Mouse (Mus musculus) ES-E14 (cell line): Measurements from ENCODE around the gene Slc11a1. TPM values are rescaled to one million over a fixed set of nuclear protein-coding genes. Genes with fewer than 3 reads are reported as not detected.
"Not testable (repeated sequence)": the region's sequence is repeated elsewhere in the genome, so short reads cannot be mapped to it uniquely, and the experiment has no call there.

Experiments used
- DNase-seq: peaks from one replicate; pipeline ENCODE4 v3.0.0-alpha.2; 2013; ENCODE audit warnings: low read depth, low spot score
- H3K27ac ChIP-seq: 2 replicates; pipeline ENCODE4 v1.5.1; 2012; ENCODE audit warnings: low read depth, mild to moderate bottlenecking, low read length, moderate library complexity, mixed read lengths; ENCODE audit not compliant: poor library complexity, insufficient read depth, severe bottlenecking
- H3K36me3 ChIP-seq: 2 replicates; pipeline ENCODE4 v1.6.1; 2012; ENCODE audit warnings: mild to moderate bottlenecking, low read length, moderate library complexity, mixed read lengths; ENCODE audit not compliant: control insufficient read depth, poor library complexity, insufficient read depth, severe bottlenecking
- H3K4me1 ChIP-seq, 2 experiments: fragments of 150-350 bp in 1 of 2; sonication (generic) in 1 of 2; 2 replicates each; pipeline ENCODE4 v1.6.1; 2012; ENCODE audit warnings: low read length in 2 of 2, mild to moderate bottlenecking in 1 of 2, mixed read lengths in 1 of 2; ENCODE audit not compliant: control insufficient read depth in 2 of 2, insufficient read depth in 2 of 2, poor library complexity in 1 of 2
- H3K4me3 ChIP-seq, 2 experiments: fragments of 150-350 bp in 1 of 2; sonication (generic) in 1 of 2; 2 replicates each; pipeline ENCODE4 v1.5.1; 2012; ENCODE audit warnings: low read length in 2 of 2, low read depth in 1 of 2, mild to moderate bottlenecking in 1 of 2, mixed read lengths in 1 of 2; ENCODE audit not compliant: insufficient read depth in 1 of 2, poor library complexity in 1 of 2, severe bottlenecking in 1 of 2
- H3K9ac ChIP-seq: 2 replicates; pipeline ENCODE4 v1.6.1; 2012; ENCODE audit warnings: low read depth, mild to moderate bottlenecking, low read length, mixed read lengths; ENCODE audit not compliant: poor library complexity, insufficient read depth, severe bottlenecking
- H3K9me3 ChIP-seq: fragments of 150-350 bp; sonication (generic); 2 replicates; pipeline ENCODE4 v1.6.1; 2012; ENCODE audit warnings: low read depth, mild to moderate bottlenecking, low read length; ENCODE audit not compliant: control insufficient read depth, insufficient read depth
- CHD2 ChIP-seq: IDR thresholded peaks from 2 replicates; pipeline ENCODE4 v1.6.1; 2014; ENCODE audit warnings: mild to moderate bottlenecking, low read depth, low read length, inconsistent platforms
- HCFC1 ChIP-seq: IDR thresholded peaks from 2 replicates; pipeline ENCODE4 v1.6.1; 2012; ENCODE audit warnings: low read length, inconsistent platforms, borderline replicate concordance; ENCODE audit not compliant: insufficient read depth
- MAFK ChIP-seq: IDR thresholded peaks from 2 replicates; pipeline ENCODE4 v1.6.1; 2014; ENCODE audit warnings: mild to moderate bottlenecking, low read depth, low read length, inconsistent platforms; ENCODE audit not compliant: insufficient read depth
- ZC3H11A ChIP-seq: IDR thresholded peaks from 2 replicates; pipeline ENCODE4 v1.6.1; 2012; ENCODE audit warnings: low read depth, mild to moderate bottlenecking, inconsistent platforms, low read length, borderline replicate concordance
- ZNF384 ChIP-seq: IDR thresholded peaks from 2 replicates; pipeline ENCODE4 v1.6.1; 2012; ENCODE audit warnings: low read depth, low read length, inconsistent platforms
- in situ Hi-C, 2 experiments: fragments of 600-800 bp; cut with MboI; formaldehyde crosslinking; loops; one replicate each; pipeline ENCODE4 v1.15.1; 2025; ENCODE audit warnings: low sequenced_read_pairs in 2 of 2, inconsistent platforms in 1 of 2; ENCODE audit not compliant: unreplicated experiment in 2 of 2
- total RNA-seq: library from RNA; depleted of rRNA; stranded (reverse); fragments of 300-350 nt; gene quantifications from 2 replicates; pipeline ENCODE4 v1.2.3, GENCODE M21; 2012; rRNA removed

Gene Slc11a1
- 19.9 and 44.4 TPM in 2 replicates for total RNA-seq

DNA sequence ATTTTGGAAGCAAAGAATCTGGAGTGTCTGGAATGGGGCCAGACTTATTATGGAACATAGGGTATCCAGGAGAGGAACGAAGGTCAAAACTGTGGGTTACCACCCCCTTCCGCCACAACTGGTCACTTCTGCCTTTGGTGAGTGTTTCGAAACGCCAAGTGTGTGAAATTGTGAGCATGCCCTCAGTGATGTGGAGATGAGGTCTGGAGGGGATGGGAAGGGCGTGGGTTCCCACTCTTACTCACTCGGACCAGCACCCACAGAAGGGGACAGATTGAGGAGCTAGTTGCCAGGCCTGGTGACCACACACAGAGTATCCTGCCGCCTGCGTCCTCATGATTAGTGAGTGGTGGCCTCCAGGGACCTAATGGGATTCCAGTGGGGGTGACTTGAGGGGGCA lies at the start of gene Slc11a1:
Gene Slc11a1, plus strand, starts transcription at position 216 of the 400 bp plus-strand sequence.
- no peak within 1 kb of the TSS for H3K4me3 ChIP-seq
- H3K36me3 ChIP-seq: no peaks in the 10 kb centered on the region
- H3K27ac ChIP-seq: no peak within 1 kb of the TSS
- H3K9me3 ChIP-seq: no peaks in the 10 kb centered on the region
- DNase-seq: no peak
- in situ Hi-C loops: no loop called here
- TF ChIP-seq CHD2 (no peak), MAFK (no peak), ZC3H11A (no peak), HCFC1 (no peak), ZNF384 (no peak)
- H3K9ac ChIP-seq: no peak within 1 kb of the TSS
- peaks cover 0 to 10% of the 10 kb centered on the region in 2 experiments; a peak in 2 of 4 replicates for H3K4me1 ChIP-seq

DNA sequence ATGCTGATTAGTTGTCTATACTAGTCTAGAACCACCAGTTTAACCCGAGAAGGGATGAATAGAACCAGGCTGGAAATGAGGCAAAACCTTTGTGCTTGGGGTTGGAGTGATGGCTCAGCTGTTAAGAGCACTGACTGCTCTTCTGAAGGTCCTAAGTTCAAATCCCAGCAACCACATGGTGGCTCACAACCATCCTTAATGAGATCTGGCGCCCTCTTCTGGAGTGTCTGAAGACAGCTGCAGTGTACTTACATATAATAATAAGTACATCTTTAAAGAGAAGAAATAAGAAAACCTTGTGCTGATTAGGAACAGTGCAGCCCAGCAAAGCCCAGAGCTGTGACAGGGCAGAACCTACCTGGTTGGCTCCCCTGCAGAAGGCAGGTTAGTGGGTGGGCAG lies 48.1 kb upstream of the Slc11a1 start:
- H3K36me3 ChIP-seq, H3K27ac ChIP-seq, H3K9me3 ChIP-seq, in situ Hi-C loops, H3K4me1 ChIP-seq, DNase-seq, H3K9ac ChIP-seq, H3K4me3 ChIP-seq: not testable (repeated sequence)

DNA sequence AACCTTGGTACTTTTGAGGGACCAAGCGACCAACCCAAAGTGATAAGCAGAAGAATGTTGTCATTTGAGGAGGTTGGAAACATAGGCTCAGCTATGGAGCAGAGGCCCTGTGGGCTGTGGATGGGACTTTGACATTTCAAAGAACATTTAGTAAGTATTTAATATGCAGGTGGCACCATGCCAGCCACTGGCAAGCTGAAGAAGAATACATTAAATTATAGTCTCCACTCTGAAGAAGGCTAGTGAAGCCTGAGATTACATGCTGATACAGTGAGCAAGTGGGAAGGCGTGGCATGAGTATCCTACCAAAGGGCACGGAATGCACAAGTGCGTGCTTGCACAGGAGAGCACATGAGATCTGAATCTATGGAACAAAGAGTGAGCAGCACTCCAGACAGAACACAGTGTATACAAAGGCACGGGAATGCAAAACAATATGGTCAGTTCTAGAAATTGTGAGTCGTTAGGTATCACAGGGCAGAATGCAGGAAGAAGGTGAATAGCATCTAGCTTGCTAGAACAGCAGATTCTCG lies 45.0 kb upstream of the Slc11a1 start:
- in situ Hi-C loops: no loop called here
- H3K9ac ChIP-seq: no peak overlapping the region
- DNase-seq: no peak
- TF ChIP-seq MAFK (no peak), HCFC1 (no peak), CHD2 (no peak), ZC3H11A (no peak), ZNF384 (no peak)
- H3K4me1 ChIP-seq: peaks cover 0 to 4% of the 10 kb centered on the region in 2 experiments; a peak in 2 of 4 replicates
- H3K27ac ChIP-seq: no peak overlapping the region
- no peaks in the 10 kb centered on the region for H3K9me3 ChIP-seq
- H3K36me3 ChIP-seq: no peaks in the 10 kb centered on the region
- no peak overlapping the region for H3K4me3 ChIP-seq

DNA sequence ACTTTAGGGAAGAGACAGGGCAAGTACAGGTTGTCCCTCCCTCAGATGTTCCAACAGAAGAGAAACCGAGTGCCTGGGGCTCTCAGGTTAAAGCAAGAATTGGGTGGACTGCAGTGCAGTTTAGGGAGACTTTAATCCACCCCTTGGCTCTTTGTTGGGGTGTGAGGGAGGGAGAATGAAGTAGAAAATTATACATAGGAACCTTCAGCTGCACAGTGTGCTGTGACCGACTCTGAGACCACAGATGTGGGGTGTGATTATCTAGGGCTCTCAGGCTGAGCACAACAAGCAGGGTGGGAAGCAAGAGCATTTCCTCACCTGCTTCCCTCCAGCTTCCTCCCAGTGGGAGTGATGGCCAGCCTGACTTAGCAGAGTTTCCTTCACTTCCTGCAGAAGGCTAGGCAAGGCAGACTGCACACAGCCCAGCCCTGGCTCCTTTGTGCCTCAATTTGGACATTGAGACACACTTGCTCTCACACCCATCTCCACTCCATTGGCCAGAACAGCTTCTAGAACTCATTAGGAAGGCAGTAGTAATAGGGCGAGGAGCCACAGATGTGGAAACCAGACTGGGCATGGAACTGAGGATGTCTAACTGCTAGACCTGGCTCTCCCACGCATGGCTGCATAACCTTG lies 43.8 kb upstream of the Slc11a1 start:
- TF ChIP-seq CHD2 (no peak), ZNF384 (no peak), MAFK (no peak), HCFC1 (no peak), ZC3H11A (no peak)
- Histone ChIP-seq H3K36me3 (no peaks in the 10 kb centered on the region), H3K4me3 (no peak overlapping the region), H3K4me1 (peaks cover 0 to 4% of the 10 kb centered on the region in 2 experiments; a peak in 2 of 4 replicates), H3K9me3 (no peaks in the 10 kb centered on the region), H3K9ac (no peak overlapping the region), H3K27ac (no peak overlapping the region)
- in situ Hi-C loops: no loop called here
- no peak for DNase-seq
